Mouse (Mus musculus): Measurements from ENCODE around the gene Cps1.

Cps1 gene

DNA sequence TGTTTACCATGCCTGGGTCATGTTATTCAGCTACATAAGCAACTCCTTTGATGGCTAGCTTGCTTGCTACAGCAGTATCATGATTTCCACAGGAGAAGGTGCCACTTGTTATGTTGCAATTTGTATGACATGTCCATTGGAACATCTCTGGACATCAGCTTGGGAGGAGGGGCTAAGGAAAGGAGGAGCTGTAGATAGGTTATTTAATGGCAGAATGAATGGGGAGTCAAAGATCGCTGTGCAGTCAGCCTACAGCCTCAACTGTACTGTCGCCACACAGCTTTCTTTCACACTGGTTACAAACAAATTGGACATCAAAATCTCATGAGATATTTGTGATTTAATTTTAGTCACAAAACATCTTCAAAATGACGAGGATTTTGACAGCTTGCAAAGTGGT is at the start of gene Cps1:
Cps1 (plus strand) TSS at position 230 of the 400 bp plus-strand sequence.
- DNase-seq = no peak

- no peak for DNase-seq
Measured at GRCm38 (mm10) chr1:67077739-67078138, 45.1 kb upstream of the Cps1 start.

DNA sequence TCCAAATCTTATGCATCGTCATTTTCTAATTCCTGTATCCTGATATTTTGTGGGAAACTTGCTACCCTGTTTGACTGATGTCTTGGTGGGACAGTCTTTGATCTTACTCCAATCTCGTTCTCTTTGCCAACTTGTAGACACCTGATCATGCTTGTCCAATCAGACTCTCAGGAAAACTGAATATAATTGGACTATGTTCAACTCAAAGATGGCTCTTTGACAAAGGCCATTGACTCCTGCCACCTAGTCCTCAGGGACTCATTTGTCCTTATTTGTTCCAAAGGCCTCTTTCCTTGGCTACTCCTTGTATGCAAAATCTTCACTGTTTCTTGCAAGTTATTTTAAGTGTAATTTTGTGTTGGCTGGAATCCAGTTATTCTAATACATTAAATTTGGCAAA is 44.2 kb upstream of the Cps1 start:
- DNase-seq = no peak

GRCm38 (mm10) chr1:67079146-67079545 is 43.7 kb upstream of the Cps1 start:
- no peak for DNase-seq

DNA sequence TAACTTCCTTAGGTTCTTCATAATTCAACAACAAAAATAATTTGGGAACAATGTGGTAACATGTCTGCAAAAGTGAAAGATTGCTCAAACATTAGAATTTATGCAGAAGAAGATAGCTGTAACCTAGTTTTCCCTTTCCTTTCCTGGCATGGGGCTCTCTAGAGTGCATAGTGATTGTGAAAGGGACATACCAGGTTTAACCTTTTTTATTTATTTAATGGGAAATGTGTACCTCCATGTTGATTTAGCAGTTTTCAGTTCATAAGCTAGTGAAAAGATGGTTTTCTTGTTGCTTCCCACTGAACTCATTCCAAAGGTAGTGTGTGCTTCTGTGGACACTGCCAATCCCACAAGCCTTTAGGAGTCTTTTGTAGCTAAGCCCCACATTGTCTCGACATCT is 30.4 kb upstream of the Cps1 start:
- DNase-seq = no peak

DNA sequence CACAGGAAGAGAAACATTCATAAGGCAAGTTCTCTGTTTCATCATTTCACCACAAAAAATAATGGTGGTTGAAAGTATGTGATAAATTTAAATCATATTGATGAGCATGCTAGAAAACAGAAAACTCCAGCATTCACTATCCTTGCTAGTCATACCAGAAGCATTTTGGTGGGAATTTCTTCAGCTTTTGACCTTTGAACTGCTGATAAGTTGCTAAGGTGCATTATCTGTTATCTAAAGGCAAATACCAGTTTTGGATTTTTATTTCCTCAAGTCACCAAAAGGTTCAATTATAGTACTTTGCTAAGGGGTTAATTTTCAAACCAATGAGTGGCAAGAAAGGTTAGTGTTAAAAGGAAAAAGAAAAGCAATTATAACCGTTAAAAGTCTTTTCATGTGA is 23.6 kb upstream of the Cps1 start:
- no peak for DNase-seq

DNA sequence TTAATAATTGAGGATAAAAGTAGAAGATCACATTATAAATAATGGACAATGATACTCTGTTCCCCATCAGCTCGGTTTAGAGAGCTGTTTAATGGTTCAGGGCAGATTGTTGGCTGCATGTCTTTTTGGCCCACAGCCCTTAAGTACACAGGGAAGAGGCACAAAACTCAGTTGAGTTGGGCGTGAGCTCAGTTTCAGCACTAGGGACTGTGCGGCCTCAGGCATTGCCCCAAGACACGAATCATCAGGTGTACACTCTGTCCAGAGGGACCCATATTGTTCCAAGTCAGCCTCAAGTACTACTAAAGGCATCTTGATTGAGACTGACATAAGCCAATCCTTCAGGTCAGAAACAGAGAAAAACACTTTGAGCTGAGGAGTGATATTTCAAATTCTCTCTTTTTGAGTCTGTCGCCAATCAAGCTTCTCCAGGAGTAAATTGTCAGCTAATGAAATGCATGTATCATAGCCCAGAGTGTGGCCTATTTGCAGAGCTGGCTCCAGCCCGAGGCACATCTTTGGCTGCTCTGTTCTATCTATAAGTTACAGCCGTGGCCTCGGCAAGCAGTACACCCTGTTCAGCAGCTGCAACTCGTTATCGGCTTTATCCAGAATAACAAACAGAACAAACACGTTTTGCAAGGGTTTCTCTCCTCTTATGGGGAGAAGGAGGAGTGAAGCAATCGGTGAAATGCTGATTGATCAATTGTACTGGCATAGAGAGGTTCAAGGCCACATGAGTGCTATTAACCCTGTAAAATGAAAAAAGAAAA is 19.2 kb upstream of the Cps1 start:
- no peak for DNase-seq

DNA sequence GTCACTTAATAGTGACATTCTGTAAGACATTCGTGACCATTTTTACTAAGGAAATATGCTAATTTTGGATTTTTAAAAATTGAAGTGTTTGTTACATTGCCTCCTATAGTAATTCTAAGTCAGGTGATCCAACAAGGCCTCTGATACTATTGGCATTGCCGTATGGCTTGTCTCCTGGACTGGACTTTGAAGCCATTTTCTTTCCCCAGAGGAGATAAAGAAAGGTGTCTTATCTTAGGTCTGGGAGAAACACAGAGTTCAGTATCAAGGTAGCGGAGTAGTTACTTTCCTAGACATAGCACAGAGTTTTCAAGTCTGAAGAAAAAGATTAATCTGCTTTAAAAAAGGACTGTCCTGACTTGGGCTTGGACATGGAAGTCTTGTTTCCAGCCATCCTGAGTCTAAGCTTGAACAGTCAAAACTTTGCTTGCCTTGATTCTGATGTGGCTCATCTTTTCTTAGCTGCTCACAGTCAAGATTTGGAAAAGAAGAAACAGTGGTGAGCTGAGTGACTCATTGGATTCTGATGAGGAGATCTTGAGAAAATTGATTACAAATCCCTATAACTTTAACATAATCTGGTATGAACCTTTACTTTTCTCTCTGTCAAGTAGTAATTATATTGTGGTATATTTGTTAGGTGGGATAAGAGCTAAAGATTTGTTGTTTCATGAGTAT is 11.1 kb upstream of the Cps1 start:
- no peak for DNase-seq

DNA sequence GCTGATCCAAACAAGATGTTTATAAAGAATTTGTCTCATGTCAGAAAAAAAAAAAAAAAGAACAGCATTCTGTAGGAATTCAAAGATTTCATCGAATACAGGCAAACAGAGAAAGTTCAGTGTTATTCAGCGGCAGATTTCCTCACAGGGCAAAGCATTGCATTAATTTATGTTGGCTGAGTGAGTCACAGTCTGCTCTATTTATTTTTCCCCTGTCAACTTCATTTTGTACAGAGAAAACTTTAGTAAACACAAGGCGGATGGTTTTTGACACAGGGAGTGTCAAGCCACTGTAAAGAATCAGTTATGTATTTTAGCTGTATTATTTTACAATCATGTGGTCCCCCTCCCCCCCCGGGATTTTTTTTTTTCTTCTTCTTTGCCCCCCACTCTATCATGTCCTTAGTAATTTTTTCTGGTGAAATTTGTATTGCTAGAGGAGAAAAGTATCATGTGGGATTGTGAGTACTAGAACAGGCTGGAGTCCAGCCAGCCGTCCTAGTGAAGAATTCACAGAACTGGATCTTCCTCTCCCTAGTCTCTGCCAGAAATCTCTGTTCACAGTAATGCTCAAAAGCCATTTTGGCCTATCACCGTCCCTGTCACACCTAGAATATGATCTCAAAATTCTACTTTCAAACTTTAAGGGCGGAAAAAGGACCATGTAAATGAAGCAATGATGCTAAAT is 9.3 kb upstream of the Cps1 start:
- no peak for DNase-seq

- DNase-seq = no peak
Measured at GRCm38 (mm10) chr1:67116571-67116970, 6.3 kb upstream of the Cps1 start.

DNA sequence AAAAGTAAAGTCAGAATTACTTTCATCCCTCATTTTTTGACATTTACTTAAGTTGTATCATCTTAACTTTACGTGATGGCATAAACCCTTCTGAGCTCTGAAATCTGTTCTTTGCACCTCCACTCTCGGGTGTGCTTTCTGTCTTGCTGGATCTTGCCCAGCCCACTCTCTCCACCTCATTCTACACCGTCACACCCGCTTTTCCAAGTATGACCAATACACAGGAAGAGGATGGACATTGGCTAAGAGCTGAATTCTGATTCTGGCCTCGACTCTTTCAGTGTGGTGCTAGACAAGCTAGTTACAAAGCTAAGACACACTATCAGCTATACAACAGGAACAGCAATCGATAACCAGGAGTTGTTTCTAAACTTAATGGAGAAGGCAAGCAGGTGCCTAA is 5.0 kb upstream of the Cps1 start:
- DNase-seq = no peak

GRCm38 (mm10) chr1:67125433-67125832 is 2.6 kb downstream of the Cps1 start:
- no peak for DNase-seq

DNA sequence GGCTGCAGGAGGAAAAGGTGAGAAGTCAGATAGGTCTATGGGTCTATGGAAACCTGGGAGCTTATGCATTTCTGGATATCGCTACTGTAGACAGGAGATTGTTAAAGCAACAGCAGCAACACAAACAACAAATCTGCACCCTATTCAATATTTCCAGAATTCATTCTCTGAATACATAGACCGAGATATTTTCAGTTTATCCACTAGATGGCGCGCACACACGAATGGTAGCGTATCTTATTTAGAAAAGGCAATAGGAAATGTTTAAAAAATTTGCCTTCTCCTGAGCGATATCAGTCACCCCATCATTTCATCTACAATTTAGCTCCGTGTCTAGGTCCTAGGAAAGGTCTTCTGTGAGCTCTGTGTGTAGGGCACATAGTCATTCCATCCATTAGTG is 21.1 kb downstream of the Cps1 start:
- peak; percentile 3 for DNase-seq

GRCm38 (mm10) chr1:67151246-67151645 is 28.4 kb downstream of the Cps1 start:
- no peak for DNase-seq

GRCm38 (mm10) chr1:67167283-67167682 is 44.5 kb downstream of the Cps1 start:
- no peak for DNase-seq

GRCm38 (mm10) chr1:67181165-67181564 is 58.3 kb downstream of the Cps1 start:
- peak; percentile 14 for DNase-seq

DNA sequence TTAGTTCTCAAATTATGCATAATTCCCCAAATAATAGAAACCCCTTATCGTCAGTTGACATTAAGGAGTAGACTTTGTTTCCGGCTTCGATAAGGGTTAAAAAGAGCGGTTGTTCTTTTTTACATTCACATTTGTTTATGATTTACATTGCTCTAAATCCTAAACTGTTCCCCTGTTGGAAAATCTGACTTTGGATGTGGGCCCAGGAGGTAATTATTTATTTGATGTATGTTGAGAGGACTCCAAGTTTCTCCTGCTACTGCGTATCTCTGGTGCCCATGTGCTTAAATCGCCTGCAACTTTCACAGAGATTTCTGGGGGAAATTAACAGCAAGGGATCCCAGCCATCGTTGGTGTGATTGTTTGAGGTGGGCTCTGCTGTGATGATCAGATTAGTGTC is 59.4 kb downstream of the Cps1 start:
- no peak for DNase-seq

DNA sequence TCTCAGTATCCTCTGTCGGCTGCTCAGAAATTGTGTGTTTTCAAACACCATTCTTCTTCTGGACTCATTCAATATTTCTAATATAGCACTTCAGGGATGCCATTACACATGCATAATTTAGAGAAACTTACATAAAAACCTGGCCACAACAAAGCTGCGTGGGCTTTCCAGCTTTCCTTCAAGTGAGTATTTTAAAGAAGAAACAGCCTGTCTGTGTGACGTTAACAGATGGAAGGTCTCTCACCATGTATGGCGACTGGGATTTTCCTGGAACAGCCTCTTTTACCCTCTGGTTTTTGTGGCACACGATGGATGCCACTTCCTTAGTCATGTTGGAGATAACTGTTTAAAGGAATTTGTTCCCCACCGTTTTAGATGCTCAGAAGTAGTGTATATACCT is 60.7 kb downstream of the Cps1 start:
- DNase-seq = no peak

GRCm38 (mm10) chr1:67184134-67184533 is 61.3 kb downstream of the Cps1 start:
- DNase-seq = no peak

- no peak for DNase-seq
Measured at GRCm38 (mm10) chr1:67197335-67197734, 74.5 kb downstream of the Cps1 start.

DNA sequence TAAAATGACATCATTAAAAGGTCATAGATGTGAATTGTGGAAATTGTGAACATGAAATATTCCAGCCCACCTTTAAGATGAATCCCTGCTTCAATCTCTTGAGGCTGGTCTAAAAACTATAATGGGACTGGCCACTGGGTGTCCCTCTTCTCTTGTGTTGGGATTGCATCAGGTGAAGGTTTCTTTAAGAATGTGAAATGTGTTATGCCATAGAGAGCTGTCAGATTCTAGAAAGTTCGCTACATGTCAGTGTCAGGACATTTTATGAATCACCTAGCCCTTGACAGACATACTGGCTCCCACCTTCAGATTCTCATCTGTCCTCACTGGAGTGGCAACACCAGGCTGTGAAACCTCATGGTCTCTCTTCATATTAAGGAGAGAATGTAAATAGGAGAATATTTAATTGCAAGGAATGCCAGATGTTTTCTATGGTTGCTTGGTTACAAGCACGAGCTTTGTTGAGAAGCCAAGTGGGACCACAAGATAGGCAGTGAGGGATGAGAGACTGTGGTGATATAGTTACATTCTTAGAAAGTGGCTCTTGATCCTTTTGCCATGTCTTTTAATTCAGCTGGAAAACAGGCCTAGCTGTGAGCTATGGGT is 95.6 kb downstream of the Cps1 start:
- no peak for DNase-seq

- no peak for DNase-seq
Measured at GRCm38 (mm10) chr1:67223666-67224065, 100.8 kb downstream of the Cps1 start.

- no peak for DNase-seq
Measured at GRCm38 (mm10) chr1:67234861-67235260, 112.0 kb downstream of the Cps1 start.
